Mouse (Mus musculus): Measurements from ENCODE around the gene Gm9844. TPM values are rescaled to one million over a fixed set of nuclear protein-coding genes. Genes with fewer than 3 reads are reported as not detected.
A peak's percentile ranks its signal among the peaks of the same experiment; 100 is the strongest.

Gm9844 gene
- polyA plus RNA-seq, 1 experiment from 2014 or later = 24.8 TPM

- no peaks in the 10 kb centered on the region for H3K9me3 ChIP-seq
- no peak overlapping the region for H3K4me3 ChIP-seq
- WGBS = 86% methylated on average over 3 of the region's 3 CpGs
- no peaks in the 10 kb centered on the region for H3K36me3 ChIP-seq
- no peak for ATAC-seq (ENCODE audit: low FRiP score, low read depth)
- no peak overlapping the region for H3K9ac ChIP-seq (replicated peaks)
- no peaks in the 10 kb centered on the region for H3K4me1 ChIP-seq
- no peak overlapping the region for H3K27ac ChIP-seq (replicated peaks)
- H3K27me3 ChIP-seq = peaks cover 8% of the 10 kb centered on the region; the same call in 1 of the 2 replicates
- no peak overlapping the region for H3K4me2 ChIP-seq (replicated peaks)
These were observed 15.6 kb downstream of the Gm9844 start for GRCm38 (mm10) chr7:24877588-24877987.

GRCm38 (mm10) chr7:24879620-24880019 lies 17.6 kb downstream of the Gm9844 start:
- no peak overlapping the region for H3K4me2 ChIP-seq (replicated peaks)
- 13% methylated on average over 2 of the region's 2 CpGs for WGBS
- no peaks in the 10 kb centered on the region for H3K36me3 ChIP-seq
- H3K27me3 ChIP-seq = no peaks in the 10 kb centered on the region
- H3K4me1 ChIP-seq = no peaks in the 10 kb centered on the region
- H3K27ac ChIP-seq (replicated peaks) = no peak overlapping the region
- no peak overlapping the region for H3K4me3 ChIP-seq
- no peak overlapping the region for H3K9ac ChIP-seq (replicated peaks)
- no peak for ATAC-seq (ENCODE audit: low FRiP score, low read depth)
- no peaks in the 10 kb centered on the region for H3K9me3 ChIP-seq

DNA sequence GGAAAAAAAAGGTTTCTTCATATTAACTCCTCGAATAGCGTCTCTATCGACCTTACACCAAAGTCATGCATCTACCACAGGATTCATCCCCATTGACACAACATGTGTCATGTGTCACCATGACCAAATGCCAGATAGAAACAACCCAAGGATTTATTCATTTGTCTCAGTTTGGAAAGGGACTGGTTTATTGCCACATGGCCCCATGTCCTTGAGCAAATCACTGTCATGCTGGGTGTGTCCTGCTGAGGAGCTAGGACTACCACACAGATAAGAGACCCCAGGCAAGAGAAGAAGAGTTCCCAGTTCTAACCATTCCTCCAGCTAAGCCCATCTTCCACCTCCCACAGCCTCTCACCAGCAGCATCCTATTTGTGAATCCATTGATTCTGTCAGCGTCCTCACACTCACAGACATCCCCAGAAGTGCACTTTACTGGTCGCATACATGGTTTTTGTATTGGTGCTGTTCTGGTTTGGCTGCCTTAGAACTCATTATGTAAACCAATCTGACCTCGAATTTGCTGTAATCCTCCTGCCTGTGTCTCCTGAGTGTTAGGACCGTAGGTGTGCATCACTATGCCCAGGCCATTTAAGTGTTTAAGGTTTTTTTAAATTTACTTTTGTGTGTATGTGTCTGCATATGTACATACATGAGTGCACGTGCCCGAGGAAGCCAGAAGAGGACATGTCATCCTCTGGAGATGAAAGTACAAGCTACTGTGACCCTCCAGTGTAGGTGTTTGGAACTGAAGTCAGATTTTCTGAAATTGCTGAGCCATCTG lies 20.6 kb downstream of the Gm9844 start:
- Histone ChIP-seq H3K9me3 (no peaks in the 10 kb centered on the region), H3K27ac (replicated peaks) (no peak overlapping the region), H3K4me2 (replicated peaks) (no peak overlapping the region), H3K9ac (replicated peaks) (no peak overlapping the region), H3K36me3 (peaks cover 20% of the 10 kb centered on the region), H3K4me1 (peaks cover 26% of the 10 kb centered on the region), H3K4me3 (no peak overlapping the region), H3K27me3 (no peaks in the 10 kb centered on the region)
- WGBS = 91% methylated on average over 9 of the region's 9 CpGs
- ATAC-seq (ENCODE audit: low FRiP score, low read depth) = no peak

DNA sequence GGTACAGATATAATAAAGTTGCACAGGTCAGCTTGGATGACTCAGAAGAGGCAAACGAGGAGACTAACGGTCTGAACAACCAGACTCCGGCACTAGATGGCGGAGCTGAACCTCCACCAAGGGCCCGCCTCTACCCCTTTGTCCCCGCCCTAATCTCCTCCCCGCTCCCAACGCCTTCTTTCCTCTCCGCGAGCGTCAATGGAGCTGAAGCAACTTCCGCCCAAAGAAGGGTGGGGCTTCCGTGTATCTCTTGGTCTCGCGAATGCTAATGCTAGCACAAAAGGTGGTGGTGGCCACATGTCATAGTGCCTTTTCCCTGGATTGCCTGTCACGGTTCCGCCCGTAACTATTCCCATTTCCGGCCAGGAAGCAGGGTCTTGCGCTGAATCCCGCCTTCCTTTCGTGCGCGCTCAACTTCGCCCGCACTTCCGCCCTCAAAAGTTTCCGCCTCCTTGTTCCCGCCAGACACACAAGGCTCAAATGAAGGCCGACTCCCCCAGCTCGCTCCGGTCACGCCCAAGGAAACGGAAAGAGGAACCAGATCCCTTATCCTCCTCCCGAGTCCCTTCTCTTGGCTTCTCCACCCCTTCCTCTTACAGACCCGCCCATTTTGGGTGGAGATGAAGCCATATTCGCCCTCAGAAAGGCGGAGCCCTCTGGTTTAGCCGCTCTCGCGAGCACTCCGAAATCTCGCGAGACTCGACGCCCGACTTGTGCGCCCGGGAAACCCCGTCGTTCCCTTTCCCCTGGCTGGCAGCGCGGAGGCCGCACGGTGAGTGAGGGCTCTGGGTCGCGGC lies 22.1 kb downstream of the Gm9844 start, which contains the start of gene Rps19:
Gene Rps19, plus strand, starts transcription at position 476 of the 797 bp plus-strand sequence.
- Histone ChIP-seq H3K9me3 (no peaks in the 10 kb centered on the region), H3K36me3 (peaks cover 34% of the 10 kb centered on the region), H3K27me3 (no peaks in the 10 kb centered on the region), H3K4me3 (peak within 1 kb of the TSS; percentile 89), H3K4me1 (peaks cover 30% of the 10 kb centered on the region), H3K9ac (replicated peaks) (peak within 1 kb of the TSS; percentile 99), H3K27ac (replicated peaks) (peak within 1 kb of the TSS; percentile 88), H3K4me2 (replicated peaks) (peak within 1 kb of the TSS; percentile 84)
- peak; percentile 92 for ATAC-seq (ENCODE audit: low FRiP score, low read depth)
- under 1% methylated on average over 57 of the region's 57 CpGs for WGBS

GRCm38 (mm10) chr7:24884693-24885291 lies 22.8 kb downstream of the Gm9844 start:
- WGBS = under 1% methylated on average over 47 of the region's 47 CpGs
- peak overlapping the region; percentile 88 for H3K27ac ChIP-seq (replicated peaks)
- H3K4me2 ChIP-seq (replicated peaks) = peak overlapping the region; percentile 84
- H3K9me3 ChIP-seq = no peaks in the 10 kb centered on the region
- ATAC-seq (ENCODE audit: low FRiP score, low read depth) = 0 out of 2 replicates have a peak, but pooled peaks have one; percentile 2
- H3K36me3 ChIP-seq = peaks cover 41% of the 10 kb centered on the region
- peak overlapping the region; percentile 99 for H3K9ac ChIP-seq (replicated peaks)
- H3K27me3 ChIP-seq = no peaks in the 10 kb centered on the region
- peak overlapping the region; percentile 89 for H3K4me3 ChIP-seq
- peaks cover 30% of the 10 kb centered on the region for H3K4me1 ChIP-seq

- peak overlapping the region; percentile 84 for H3K4me2 ChIP-seq (replicated peaks)
- H3K27me3 ChIP-seq = no peaks in the 10 kb centered on the region
- peaks cover 49% of the 10 kb centered on the region for H3K36me3 ChIP-seq
- WGBS = 47% methylated on average over 12 of the region's 12 CpGs
- peak overlapping the region; percentile 89 for H3K4me3 ChIP-seq
- H3K9ac ChIP-seq (replicated peaks) = peak overlapping the region; percentile 99
- peaks cover 30% of the 10 kb centered on the region for H3K4me1 ChIP-seq
- ATAC-seq (ENCODE audit: low FRiP score, low read depth) = no peak
- no peaks in the 10 kb centered on the region for H3K9me3 ChIP-seq
- H3K27ac ChIP-seq (replicated peaks) = no peak overlapping the region; the same call in 1 of the 2 replicates
These were observed 23.7 kb downstream of the Gm9844 start for GRCm38 (mm10) chr7:24885468-24886307.

GRCm38 (mm10) chr7:24886308-24886633 lies 24.3 kb downstream of the Gm9844 start:
- Histone ChIP-seq H3K9ac (replicated peaks) (peak overlapping the region; percentile 99), H3K4me1 (peaks cover 30% of the 10 kb centered on the region), H3K27me3 (no peaks in the 10 kb centered on the region), H3K36me3 (peaks cover 55% of the 10 kb centered on the region), H3K27ac (replicated peaks) (no peak overlapping the region), H3K9me3 (no peaks in the 10 kb centered on the region), H3K4me2 (replicated peaks) (peak overlapping the region; percentile 84), H3K4me3 (peak overlapping the region; percentile 89)
- WGBS = 74% methylated on average over 4 of the region's 4 CpGs
- no peak for ATAC-seq (ENCODE audit: low FRiP score, low read depth)

GRCm38 (mm10) chr7:24887096-24887495 lies 25.1 kb downstream of the Gm9844 start:
- H3K27me3 ChIP-seq = no peaks in the 10 kb centered on the region
- no peak overlapping the region for H3K27ac ChIP-seq (replicated peaks)
- peak overlapping the region; percentile 99 for H3K9ac ChIP-seq (replicated peaks)
- no peak for ATAC-seq (ENCODE audit: low FRiP score, low read depth)
- H3K9me3 ChIP-seq = no peaks in the 10 kb centered on the region
- H3K36me3 ChIP-seq = peaks cover 57% of the 10 kb centered on the region
- H3K4me3 ChIP-seq = no peak overlapping the region
- peaks cover 30% of the 10 kb centered on the region for H3K4me1 ChIP-seq
- H3K4me2 ChIP-seq (replicated peaks) = peak overlapping the region; percentile 3; the same call in 1 of the 2 replicates
- 79% methylated on average over 4 of the region's 4 CpGs for WGBS

- 78% methylated on average over 6 of the region's 6 CpGs for WGBS
- no peaks in the 10 kb centered on the region for H3K27me3 ChIP-seq
- no peak for ATAC-seq (ENCODE audit: low FRiP score, low read depth)
- H3K4me3 ChIP-seq = no peak overlapping the region
- H3K4me2 ChIP-seq (replicated peaks) = no peak overlapping the region
- H3K36me3 ChIP-seq = peaks cover 57% of the 10 kb centered on the region
- peak overlapping the region; percentile 25; the same call in 1 of the 2 replicates for H3K27ac ChIP-seq (replicated peaks)
- peaks cover 30% of the 10 kb centered on the region for H3K4me1 ChIP-seq
- H3K9ac ChIP-seq (replicated peaks) = no peak overlapping the region
- H3K9me3 ChIP-seq = no peaks in the 10 kb centered on the region
These were observed 27.6 kb downstream of the Gm9844 start for GRCm38 (mm10) chr7:24889431-24890220.

GRCm38 (mm10) chr7:24890281-24891216 lies 28.5 kb downstream of the Gm9844 start:
- Histone ChIP-seq H3K27me3 (no peaks in the 10 kb centered on the region), H3K4me1 (peaks cover 25% of the 10 kb centered on the region), H3K4me2 (replicated peaks) (no peak overlapping the region), H3K36me3 (peaks cover 57% of the 10 kb centered on the region), H3K9me3 (no peaks in the 10 kb centered on the region), H3K27ac (replicated peaks) (no peak overlapping the region), H3K4me3 (no peak overlapping the region), H3K9ac (replicated peaks) (no peak overlapping the region)
- ATAC-seq (ENCODE audit: low FRiP score, low read depth) = peak; percentile 51
- 28% methylated on average over 10 of the region's 10 CpGs for WGBS
